Mouse (Mus musculus): ENCODE measurements around the gene Twf1. TPM values are rescaled to one million over a fixed set of nuclear protein-coding genes. Genes with fewer than 3 reads are reported as not detected.

Twf1 gene
- total and polyA plus RNA-seq, 3 experiments: 26.4 to 64.1 (median 37.1) TPM

- Histone ChIP-seq H3K79me2 (ENCODE audit: control insufficient read depth, insufficient read depth, low read length, poor library complexity) (no peaks in the 10 kb centered on the region), H3K9me3 (replicated peaks; ENCODE audit: insufficient read depth, low read length) (no peaks in the 10 kb centered on the region), H3K27ac (ENCODE audit: control insufficient read depth, low read depth, low read length) (no peak overlapping the region), H3K27me3 (ENCODE audit: control insufficient read depth in 1 of 2, insufficient read depth in 2 of 2, low read length in 2 of 2) (no peaks in the 10 kb centered on the region), H3K4me1 (ENCODE audit: control insufficient read depth in 1 of 2, insufficient read depth in 2 of 2, low read length in 2 of 2) (no peaks in the 10 kb centered on the region), H3K4me3 (ENCODE audit: control insufficient read depth in 1 of 2, insufficient read depth in 1 of 2, low read depth in 2 of 2, low read length in 2 of 2) (no peak overlapping the region), H3K36me3 (ENCODE audit: control insufficient read depth in 1 of 2, insufficient read depth in 2 of 2, low read length in 2 of 2) (peaks cover 0 to 5% of the 10 kb centered on the region in 2 experiments; a peak in 2 of 4 replicates), H3K9ac (ENCODE audit: control insufficient read depth, low read depth, low read length, poor library complexity, severe bottlenecking) (no peak overlapping the region)
- no peak for DNase-seq (ENCODE audit: low read depth, low spot score)
- TF ChIP-seq ZKSCAN1 (IDR thresholded peaks at IDR 0.05; ENCODE audit: low read depth, low read length): no peak
- no peak for TF ChIP-seq SIN3A (IDR thresholded peaks at IDR 0.05; ENCODE audit: low read length)
- no peak for TF ChIP-seq TCF12 (IDR thresholded peaks at IDR 0.05; ENCODE audit: low read depth, low read length)
- no peak for TF ChIP-seq UBTF (IDR thresholded peaks at IDR 0.05; ENCODE audit: borderline replicate concordance, insufficient read depth, low read depth, low read length)
- TF ChIP-seq GATA1 (IDR thresholded peaks at IDR 0.05; ENCODE audit: low read depth, low read length): no peak
- TF ChIP-seq CHD2 (IDR thresholded peaks at IDR 0.05; ENCODE audit: low read length): no peak
- TF ChIP-seq MEF2A (IDR thresholded peaks at IDR 0.05; ENCODE audit: extremely low read depth, insufficient replicate concordance, low read depth, low read length, poor library complexity, severe bottlenecking): no peak
- no peak for TF ChIP-seq MYB (IDR thresholded peaks at IDR 0.05; ENCODE audit: low read depth, low read length)
- no peak for TF ChIP-seq E2F4 (IDR thresholded peaks at IDR 0.05; ENCODE audit: borderline replicate concordance, low read depth, low read length)
- no peak for TF ChIP-seq ZMIZ1 (IDR thresholded peaks at IDR 0.05; ENCODE audit: low read depth, low read length)
These were observed 15.0 kb downstream of the Twf1 start for GRCm38 (mm10) chr15:94574566-94575268.

GRCm38 (mm10) chr15:94572746-94573145, 16.9 kb downstream of the Twf1 start:
- Histone ChIP-seq H3K4me3 (ENCODE audit: control insufficient read depth in 1 of 2, insufficient read depth in 1 of 2, low read depth in 2 of 2, low read length in 2 of 2) (no peak overlapping the region), H3K27ac (ENCODE audit: control insufficient read depth, low read depth, low read length) (no peak overlapping the region), H3K9me3 (replicated peaks; ENCODE audit: insufficient read depth, low read length) (no peaks in the 10 kb centered on the region), H3K4me1 (ENCODE audit: control insufficient read depth in 1 of 2, insufficient read depth in 2 of 2, low read length in 2 of 2) (no peaks in the 10 kb centered on the region), H3K9ac (ENCODE audit: control insufficient read depth, low read depth, low read length, poor library complexity, severe bottlenecking) (no peak overlapping the region), H3K27me3 (ENCODE audit: control insufficient read depth in 1 of 2, insufficient read depth in 2 of 2, low read length in 2 of 2) (no peaks in the 10 kb centered on the region), H3K36me3 (ENCODE audit: control insufficient read depth in 1 of 2, insufficient read depth in 2 of 2, low read length in 2 of 2) (no peaks in the 10 kb centered on the region), H3K79me2 (ENCODE audit: control insufficient read depth, insufficient read depth, low read length, poor library complexity) (no peaks in the 10 kb centered on the region)
- TF ChIP-seq POLR2AphosphoS2 (IDR thresholded peaks at IDR 0.05; ENCODE audit: low read length): no peak
- no peak for TF ChIP-seq ELF1 (IDR thresholded peaks at IDR 0.05; ENCODE audit: low read depth, low read length)
- no peak for TF ChIP-seq USF2 (IDR thresholded peaks at IDR 0.05; ENCODE audit: borderline replicate concordance in 1 of 2, insufficient read depth in 1 of 2, low read depth in 1 of 2, low read length in 2 of 2)
- no peak for TF ChIP-seq KAT2A (conservative IDR thresholded peaks at IDR 0.05; ENCODE audit: low read depth, low read length)
- no peak for TF ChIP-seq ZKSCAN1 (IDR thresholded peaks at IDR 0.05; ENCODE audit: low read depth, low read length)
- TF ChIP-seq MAFK (IDR thresholded peaks at IDR 0.05; ENCODE audit: borderline replicate concordance, low read depth, low read length): no peak
- TF ChIP-seq ZMIZ1 (IDR thresholded peaks at IDR 0.05; ENCODE audit: low read depth, low read length): no peak
- no peak for TF ChIP-seq RAD21 (IDR thresholded peaks at IDR 0.05; ENCODE audit: low read depth, low read length)
- TF ChIP-seq BHLHE40 (IDR thresholded peaks at IDR 0.05; ENCODE audit: borderline replicate concordance, low read depth, low read length): no peak
- TF ChIP-seq SMC3 (IDR thresholded peaks at IDR 0.05; ENCODE audit: low read depth, low read length): no peak
- no peak for TF ChIP-seq GATA1 (IDR thresholded peaks at IDR 0.05; ENCODE audit: low read depth, low read length)
- TF ChIP-seq EP300 (IDR thresholded peaks at IDR 0.05; ENCODE audit: low read depth in 1 of 2, low read length in 2 of 2): no peak
- DNase-seq (ENCODE audit: low read depth, low spot score): no peak

All from MEL (cell line).